Mouse (Mus musculus) adrenal gland, postnatal 25 days (tissue): Measurements from ENCODE around the gene Gpn3. TPM values are rescaled to one million over a fixed set of nuclear protein-coding genes. Genes with fewer than 3 reads are reported as not detected.

Experiments
- DNase-seq: peaks from one replicate; pipeline ENCODE4 v3.0.0; 2021; ENCODE audit warnings: mixed read lengths
- long read RNA-seq: library from polyadenylated mRNA; stranded (forward); transcript quantifications from one replicate; pipeline ENCODE4 v2.0.0, GENCODE M21; 2021
- total RNA-seq: library from RNA; stranded (reverse); gene quantifications from 2 replicates; pipeline ENCODE4 v1.2.3, GENCODE M21; 2021

Gene Gpn3
- total RNA-seq = 38.2 and 42.6 TPM in 2 replicates
- long read RNA-seq, transcript Gpn3-201 (8 exons, 1,592 nt) = major isoform, 46 of 52 reads
- long read RNA-seq, partial matches to known transcripts = 2 of 52 reads
- long read RNA-seq, other reads (novel, unspliced or antisense) = 3 of 52 reads

DNA sequence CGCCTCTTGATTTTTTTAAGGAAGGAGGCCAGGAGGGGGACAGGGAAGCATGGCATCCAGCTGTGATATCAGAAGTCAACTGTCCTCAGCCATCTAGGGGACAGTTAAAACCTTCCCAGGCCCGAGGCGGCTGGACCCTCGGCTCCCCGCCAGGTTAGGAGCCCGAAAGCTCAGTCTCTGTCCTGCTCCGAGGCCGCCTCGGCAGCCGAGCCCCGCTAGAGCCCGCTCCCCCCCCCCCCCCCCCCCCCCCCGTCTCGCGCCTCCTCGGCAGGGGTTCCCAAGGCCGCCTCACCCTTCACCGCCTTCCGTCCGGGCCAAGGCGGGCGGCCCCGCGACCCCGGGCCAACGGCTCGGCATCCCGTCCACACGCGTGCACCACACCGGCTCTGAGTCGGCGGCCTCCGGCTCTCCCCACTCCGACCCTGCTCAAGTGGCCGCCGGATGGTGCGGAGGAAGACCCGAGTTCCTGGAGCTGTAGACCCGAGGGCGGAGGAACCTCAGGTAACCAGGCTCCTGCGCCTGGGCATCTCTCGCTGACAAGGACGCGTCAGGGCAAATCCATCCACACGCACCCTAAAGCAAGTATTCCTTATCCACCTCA is at the start of gene Gpn3:
Gene Gpn3 (plus strand): TSS at position 286 of the 601 bp plus-strand sequence.
- DNase-seq = peak; percentile 45

DNA sequence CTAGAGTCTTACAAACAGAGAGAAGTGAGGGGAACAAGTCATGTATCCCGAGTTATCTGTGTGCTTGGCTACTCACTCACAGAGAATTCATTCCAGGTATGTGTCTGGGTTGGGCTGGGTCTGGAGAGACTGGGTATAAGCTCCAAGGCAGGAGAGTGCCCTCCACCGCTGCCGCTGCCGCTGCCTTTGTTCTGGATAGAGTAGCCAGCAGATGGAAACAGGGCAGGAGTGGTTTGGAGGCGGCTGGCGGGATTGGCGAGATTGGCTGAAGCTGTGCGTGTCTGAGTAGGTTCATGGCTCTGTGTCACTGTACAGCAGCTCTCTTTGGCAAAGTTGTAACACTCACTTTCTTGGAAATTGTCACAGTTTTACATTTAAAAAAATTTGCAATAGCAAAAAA is 48.2 kb upstream of the Gpn3 start:
- no peak for DNase-seq

DNA sequence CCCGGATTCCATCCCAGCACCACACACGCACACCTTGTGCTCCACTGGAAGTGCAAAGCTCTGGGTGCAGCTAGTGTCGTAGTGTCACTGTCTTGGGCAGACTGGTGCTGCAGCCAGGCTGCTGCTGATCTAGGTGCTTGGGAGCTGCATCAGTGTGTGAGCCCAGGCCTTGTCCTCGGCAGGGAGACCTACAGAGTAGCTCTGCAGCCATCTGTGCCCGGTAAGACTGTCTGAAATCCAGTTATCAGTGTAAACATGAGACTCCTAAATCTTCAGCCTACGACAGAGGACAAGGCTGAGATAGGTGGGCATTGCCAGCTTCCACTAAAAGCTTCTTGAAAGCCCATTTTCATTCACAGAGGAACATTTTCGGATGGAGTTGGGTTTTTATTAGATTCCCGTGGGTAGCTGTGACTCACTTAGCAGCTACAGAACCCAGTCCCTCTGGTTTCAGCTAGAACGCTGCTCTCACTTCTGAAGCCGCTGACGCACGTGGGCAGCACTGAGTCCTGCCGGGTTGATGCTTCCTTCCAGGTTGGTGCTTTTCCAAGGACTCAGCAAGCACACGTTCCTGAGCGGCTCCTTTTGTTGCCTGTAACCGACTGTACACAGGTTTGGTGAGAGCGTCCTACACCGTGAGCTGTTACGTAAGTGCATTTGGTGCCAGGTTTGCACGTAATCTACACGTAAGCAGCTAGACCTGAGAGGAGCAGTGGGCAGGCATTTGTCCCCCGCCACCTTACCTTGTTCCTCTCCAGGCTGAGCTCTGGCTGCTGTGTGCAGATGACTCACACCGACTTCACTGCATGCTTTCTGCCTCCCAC is 46.9 kb upstream of the Gpn3 start:
- peak; percentile 51 for DNase-seq

DNA sequence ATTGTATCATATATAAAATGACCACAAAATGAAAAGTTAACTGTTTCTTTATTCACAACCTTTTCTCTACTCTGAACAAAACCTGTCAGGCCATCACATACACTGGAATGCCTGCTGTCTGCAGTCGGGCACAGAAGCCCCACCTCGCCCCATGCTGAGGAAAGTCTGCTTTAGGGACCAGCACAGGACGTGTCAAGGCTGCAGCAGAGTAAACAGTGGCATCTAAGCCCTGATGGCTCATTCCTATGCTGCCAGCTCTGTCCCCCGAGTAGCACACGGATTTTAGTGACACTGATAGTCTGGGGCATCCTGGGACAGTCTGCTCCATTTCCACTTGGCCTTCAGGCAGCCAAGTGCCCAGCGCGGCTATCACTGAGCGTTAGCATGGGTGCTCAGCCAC is 46.2 kb upstream of the Gpn3 start:
- no peak for DNase-seq

DNA sequence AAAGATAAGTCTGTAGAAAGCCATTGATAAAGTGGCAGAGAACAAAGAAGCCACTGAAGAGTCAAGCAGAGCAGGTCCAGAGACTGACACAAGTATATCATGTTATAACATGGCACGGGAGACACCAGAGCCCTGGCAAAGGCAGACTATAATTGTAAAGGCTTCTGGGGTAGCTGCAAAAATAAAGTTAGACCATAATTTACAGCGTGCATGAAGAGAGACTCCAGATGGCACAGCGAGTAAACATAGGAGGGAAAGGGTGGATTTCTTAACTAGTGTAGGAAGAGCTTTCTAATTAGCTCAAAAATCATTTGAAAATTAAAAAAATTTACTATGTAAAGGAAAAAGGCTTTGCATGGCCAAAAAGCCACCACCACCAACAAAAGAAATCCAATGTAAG is 44.4 kb upstream of the Gpn3 start:
- no peak for DNase-seq

DNA sequence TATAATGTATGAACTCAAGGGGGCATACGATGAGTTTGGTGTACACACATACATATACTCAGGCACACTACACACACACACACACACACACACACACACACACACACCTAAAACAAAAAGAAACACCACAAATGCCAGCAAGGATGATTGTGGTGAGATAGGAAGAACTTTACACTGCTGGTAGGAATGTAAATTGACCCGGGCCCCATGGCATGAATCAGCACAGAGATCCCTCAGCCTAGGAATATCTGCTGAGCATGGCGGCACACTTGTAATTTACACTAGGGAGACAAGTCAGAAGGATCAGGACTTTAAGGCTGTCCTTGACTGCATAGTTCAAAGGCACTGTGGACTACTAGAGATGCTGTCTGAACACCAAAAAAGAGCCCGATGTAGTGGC is 41.4 kb upstream of the Gpn3 start:
- DNase-seq = no peak

DNA sequence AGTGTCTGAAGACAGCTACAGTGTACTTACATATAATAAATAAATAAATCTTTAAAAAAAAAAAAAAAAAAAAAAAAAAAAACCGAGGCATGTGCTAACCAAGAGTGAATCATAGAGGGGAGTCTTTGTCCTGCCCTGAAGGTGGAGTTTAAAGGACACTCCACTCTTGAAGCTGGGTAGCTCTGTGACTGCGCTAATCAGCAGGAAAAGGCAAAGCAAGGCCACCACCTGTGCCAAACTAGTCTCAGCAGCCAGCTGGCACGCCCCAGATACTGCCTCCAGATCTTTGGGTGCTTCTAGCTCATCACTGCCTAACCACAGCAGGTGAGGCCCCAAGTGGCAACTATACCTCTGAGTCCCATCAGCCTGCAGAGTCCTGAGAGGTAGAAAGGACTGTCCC is 37.0 kb upstream of the Gpn3 start:
- no peak for DNase-seq

DNA sequence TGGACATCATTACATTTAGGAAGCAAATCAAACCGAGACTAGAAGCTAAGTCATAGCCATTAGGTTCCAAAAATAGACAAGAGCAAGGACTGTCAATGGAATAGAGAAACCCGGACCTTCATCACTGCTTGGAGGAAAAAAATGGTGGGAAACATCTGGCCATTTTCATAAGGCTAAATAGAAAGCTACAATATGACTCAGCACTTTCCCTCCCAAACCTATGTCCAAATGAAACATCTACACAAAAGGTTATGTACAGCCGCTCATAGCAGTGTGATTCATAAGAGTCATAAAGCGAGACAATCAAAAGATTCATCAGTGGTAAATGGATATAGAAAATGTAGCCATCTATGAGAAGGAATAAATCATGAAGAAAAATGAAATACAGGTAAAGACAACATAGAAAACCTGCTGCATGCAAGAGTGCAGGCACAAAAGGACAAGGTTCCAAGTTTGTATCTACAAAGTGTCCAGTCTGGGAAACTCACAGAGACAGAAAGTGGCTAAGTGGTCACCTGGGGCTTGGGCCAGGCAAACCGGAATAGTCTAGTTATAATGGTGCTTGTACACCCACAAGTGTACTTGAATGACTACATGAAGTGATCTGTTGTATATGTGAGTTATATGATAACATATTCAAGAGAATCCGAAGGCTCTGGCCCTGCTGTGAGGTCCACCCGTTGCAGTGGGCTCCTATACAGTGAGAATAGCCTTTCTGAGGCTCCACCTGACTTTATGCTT is 35.0 kb upstream of the Gpn3 start:
- no peak for DNase-seq

DNA sequence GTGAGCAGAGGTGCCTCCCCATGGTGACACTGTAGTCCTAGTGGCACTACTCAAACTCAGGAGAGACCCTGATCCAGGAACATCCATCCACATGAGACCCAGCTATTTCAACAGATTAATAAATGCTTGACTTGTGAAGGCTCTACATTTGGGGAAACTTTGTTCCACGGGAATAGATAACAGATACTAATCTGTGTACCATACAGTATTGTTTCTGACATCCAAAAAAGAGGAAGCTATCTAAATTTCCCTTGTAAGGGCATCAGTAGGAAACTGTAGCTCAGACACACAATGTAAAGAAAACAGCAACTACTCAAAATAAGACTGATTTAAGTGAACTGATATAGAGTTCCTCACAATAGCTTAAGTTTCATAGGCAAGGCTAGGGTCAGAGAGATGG is 28.8 kb upstream of the Gpn3 start:
- no peak for DNase-seq

DNA sequence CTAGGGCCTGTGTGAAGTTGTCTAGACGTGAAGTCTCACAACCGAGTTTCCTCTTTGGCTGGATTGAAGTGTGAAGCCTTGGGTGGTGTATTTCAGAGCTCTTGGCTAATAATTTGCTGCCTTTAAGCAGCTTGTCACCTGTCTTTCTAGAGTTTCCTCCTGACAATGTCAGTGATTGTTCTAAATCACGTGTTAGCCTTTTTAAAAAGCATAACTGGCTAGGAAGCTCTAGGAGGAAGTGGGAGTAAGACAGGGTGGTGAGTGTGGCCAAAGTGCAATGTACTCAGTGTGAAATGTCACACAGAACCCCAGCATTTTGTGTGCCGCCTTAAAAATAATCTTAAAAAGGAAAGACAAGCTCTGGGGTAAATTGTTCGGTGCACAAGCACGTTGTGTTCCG is 27.9 kb upstream of the Gpn3 start:
- no peak for DNase-seq

DNA sequence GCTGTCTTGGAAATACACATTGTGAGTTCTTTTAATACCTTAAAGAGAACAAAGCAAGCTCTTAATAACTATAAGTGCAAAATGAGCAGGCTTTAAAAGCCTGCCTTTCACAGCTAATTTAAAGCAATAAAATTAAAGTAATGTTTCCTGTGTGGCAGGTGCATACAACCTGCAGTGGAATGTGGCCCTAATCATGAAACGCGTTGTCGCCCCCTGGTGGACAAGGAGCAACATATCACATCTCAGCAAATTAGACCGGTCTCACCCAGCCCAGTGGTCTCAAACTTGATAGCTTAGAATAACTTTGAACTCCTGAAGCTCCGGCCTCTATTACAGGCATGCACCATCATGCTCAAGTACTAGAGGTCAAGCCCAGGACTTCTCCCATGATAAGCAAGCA is 27.4 kb upstream of the Gpn3 start:
- peak; percentile 81 for DNase-seq

DNA sequence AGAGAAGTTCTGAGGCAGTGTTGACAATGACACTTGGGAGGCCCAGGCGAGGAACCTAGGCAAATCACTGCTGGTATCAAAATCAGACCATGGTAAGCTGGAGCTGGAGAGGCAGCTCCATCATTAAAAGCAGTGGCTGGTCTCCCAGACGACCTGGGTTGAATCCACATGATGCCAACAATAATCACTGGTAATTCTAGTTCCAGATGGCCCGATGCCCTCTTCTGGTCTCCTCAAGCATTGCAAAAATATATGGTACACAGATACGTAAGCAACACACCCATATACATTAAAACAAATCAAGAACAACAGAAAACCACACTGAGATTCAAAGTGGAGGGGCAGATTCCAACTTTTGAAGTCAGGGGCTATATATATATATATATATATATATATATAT is 25.9 kb upstream of the Gpn3 start:
- DNase-seq = no peak

DNA sequence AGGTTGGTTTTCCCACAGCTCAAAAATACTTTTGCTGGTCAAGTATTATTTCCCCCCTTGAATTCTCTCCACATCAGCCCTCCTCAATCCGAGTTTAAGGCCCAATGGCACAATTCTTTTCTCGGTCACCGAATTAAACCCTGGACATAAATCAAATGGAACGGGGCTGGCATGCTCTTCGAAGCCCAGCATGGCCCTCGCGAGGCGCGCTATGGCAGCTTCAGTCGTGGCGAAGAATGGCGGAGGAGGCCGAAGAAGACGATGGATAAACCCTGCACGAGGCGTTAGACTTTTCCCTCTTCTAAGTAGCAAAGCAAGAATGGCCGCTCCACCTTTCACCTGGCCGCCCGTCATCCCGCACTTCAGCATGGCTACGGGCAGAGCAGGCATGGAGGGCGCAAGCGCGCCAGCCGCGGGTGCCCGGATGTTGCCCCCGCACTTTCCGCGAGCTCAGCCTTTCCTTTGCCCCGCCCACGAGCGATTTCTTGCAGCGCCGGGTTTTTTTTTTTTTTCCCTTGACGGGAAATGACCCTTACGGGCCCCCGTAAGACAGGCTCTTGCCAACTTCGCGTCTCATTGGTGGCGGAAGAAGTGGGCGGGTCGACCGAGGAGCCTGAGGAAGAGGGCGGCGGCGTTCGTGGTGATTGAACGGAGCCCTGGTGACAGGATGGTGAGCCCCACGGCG is 17.7 kb upstream of the Gpn3 start, which contains the start of the genes Rad9b and Vps29:
Gene Rad9b (minus strand): TSS at position 427 of the 685 bp plus-strand sequence.
Gene Vps29 (plus strand): TSS at position 563 of the 685 bp plus-strand sequence.
- peak; percentile 98 for DNase-seq

DNA sequence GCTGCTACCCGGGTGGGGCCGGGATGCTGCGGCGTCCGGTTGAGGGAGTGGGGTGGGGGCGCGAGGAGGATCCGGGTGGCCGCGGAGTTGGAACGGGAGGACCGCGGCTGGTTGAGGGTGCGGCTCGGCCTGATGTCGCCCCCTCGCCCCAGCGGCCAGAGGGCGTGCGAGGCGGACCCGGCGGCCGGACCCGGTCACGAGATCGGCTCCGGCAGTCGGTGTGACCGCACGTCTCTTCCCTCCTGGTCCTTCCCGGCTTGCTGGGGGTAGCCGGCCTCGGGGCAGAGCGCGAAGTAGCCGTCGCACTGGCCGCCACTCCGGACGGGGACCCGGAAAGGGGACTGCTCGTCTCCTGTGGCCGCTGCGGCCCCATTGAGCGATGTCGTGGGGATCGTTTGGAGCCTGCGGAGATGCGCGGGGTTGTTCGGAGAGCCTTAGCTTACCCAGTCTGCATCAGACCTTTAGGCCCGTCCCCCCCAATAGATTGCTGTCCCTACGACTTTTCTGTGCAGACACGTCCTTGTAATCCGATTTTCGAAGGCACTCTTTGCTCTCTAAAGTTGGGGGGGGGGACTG is 17.1 kb upstream of the Gpn3 start:
- no peak for DNase-seq

DNA sequence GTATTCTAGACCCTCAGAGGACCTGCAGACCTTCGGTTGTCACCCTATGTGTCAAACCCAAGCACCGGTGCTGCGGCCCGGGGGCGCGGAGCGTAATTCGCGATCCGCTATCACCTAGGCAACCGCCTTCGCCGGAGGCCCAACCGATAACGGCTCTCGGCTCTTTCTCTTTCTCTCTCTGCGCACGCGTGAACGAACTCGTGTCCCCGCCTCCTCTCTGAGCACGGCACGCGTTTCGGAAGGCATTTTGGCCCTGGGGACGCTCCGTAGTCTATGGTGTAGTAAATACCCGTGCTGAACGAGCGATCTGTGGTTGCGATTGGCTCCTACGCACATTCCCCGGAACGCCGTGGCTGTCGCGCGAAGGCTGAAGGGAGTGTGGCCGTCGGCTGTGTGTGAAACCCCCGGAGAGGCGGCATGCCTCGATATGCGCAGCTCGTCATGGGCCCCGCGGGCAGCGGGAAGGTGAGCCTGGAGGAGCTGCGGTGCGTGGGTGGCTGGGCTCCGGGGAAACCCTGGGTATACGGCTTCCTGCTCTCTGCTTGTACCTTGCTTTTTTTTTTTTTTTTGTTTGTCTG is 605 bp downstream of the Gpn3 start, which contains the start of gene Fam216a:
Gene Fam216a (minus strand): TSS at position 173 of the 578 bp plus-strand sequence.
- DNase-seq = peak; percentile 99

DNA sequence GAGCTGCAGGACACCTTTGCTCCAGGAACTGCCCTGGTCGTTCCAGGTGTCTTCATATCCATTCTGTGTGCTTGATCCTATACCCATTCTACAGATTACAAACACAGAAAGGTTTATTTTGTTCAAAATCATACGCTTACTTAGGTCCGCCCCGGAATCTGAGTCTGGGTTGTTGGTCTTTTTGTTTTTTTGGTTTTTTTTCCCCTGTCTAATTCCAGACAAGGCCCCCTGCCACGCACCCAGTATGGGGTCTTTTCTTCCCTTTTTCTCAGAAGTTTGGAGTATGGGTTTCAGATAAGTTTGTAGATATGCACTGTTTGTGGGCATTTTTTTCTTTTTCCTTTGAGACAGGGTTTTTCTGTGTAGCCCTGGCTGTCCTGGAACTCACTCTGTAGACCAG is 1.2 kb downstream of the Gpn3 start:
- DNase-seq = no peak

DNA sequence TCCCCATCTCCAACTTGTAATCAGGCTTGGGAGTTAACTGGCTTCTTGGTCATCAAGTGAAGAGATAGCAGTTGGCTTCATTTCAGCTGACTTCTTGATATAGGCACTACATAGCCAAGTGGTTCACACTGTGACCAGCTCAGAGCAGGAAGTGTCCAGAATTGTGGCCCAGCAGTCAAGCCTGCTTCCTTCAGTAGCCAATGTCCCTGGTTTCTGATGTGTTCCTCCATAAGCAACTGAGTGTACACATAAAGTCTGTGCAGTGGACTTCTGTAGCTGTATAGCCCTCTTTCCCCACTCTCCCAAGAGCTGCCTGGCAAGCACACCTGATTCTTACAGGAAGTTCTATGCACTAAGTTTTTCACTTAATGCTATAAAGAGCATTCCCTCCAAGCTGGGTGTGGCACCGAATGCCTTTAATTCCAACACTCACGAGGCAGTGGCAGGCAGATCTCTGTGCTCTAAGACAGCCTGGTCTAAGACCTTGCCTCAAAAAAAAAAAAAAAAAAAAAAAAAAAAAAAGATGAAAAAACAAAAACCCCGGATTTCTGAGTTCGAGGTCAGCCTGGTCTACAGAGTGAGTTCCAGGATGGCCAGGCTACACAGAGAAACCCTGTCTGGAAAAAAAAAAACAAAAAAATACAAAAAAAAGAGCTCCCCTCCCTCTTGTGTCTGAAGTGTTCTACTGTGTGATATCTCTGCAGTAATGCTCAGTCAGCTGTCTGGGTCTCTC is 5.6 kb downstream of the Gpn3 start:
- DNase-seq = no peak

DNA sequence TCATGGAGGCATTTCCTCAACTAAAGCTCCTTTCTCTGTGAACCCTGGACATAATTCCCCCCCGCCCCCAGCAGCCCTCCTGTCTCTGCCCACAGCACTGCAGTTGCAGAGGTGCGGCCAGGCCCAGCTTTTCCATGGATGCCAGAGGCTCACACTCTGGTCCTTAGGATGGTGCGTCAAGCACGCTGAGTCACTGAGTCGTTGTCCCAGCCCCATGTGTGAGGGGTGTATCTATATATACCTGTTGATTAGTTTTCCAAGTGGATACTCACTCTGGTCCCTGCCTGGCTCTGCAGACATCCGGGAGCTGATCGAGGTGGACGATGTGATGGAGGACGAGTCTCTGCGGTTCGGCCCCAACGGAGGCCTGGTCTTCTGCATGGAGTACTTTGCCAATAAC is 6.5 kb downstream of the Gpn3 start:
- DNase-seq = no peak

DNA sequence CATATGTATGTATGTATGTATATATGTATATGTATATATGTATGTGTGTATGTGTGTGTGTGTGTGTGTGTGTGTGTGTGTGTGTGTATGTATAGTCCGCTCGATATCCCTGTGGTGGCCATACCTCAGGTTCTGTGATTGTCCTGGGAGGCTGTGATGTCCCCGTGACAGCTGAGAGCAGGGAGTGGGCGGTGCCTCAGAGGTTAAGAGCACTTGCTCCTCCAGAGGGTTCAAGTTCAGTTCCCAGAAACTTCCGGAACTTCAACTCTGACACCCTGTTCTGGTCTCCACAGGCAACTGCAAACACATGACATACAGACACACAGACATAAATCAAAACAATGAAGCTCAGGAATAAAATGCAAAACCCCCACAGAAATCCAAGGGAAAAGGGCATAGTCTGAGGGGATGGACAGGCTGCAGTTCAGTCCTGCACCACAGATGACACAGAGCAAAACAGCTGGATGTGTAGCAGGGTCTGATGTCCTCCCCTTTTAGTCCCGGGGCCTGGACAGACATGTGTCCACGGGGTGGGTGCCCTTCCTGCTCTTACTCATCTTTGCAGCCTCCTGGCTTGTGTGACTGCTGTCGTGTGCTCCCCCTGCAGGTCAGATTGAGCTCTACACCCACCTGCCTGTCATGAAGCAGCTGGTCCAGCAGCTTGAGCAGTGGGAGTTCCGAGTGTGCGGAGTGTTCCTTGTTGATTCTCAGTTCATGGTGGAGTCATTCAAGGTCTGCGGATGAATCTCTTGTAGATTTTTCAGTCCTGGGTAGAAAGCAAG is 7.9 kb downstream of the Gpn3 start:
- DNase-seq = peak; percentile 65

DNA sequence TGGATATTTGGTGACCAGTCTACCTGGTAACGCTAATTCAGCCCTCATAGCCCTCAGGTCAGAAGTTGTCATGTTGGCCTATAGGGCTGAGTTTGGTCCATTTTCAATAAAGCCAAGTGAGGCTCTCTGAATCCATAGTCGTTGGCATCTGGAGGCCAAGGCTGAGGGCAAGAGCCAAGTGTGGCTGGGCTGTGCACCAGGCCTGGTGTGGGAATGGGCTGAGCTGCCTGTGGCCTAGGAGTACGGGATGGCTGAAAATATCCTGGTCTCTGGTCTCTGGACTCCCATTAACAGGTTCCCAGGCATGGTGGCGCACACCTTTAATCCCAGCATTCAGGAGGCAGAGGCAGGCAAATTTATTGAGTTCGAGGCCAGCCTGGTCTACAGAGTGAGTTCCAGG is 18.3 kb downstream of the Gpn3 start:
- DNase-seq = no peak
